ENCODE assay signal across 8 mouse cellular contexts in the genomic region with DNA sequence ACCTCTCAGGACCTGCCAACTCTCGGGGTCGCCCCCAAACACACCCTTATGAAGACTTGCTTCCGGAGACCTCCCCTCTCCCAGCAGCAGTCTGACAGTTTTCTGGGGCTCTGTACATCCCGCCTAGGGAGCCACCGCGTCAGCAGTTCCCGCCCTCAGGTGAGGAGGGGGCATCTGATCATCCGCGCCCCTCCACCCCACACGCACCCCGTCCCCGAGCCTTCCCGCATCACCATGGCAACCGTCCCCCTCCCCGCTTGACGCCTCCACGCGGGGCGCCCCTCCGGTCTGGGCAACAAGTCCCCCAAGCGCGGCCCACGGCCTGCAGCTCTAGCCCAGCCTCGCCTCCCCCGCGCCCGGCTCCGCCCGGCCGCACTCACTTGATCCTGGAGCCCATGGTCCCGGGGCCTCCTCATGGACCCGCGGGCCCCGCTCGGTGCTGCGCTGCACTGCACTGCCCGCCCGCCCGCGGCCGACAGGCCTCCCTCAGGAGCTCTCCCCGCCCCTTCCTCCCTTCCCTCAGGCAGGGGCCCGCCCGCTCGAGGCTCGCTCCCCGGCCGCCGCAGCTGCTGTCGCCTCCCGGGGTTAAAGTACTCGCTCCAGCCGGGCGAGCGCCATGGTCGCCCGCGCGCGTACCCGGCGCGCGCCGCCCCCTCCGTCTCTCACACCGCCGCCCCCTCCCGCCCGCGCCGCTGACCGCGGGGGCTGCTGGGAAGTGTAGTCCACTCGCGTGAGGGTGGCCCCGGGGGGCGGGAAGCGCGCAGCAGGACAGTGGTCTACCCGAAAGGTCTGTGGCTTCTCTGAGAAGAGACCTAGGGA. TPM values are rescaled to one million over a fixed set of nuclear protein-coding genes. Genes with fewer than 3 reads are reported as not detected.
A peak's percentile ranks its signal among the peaks of the same experiment; 100 is the strongest.
DNase-seq lines count a peak whose midpoint lies in the region; ATAC-seq lines count a peak whose summit lies in the region.

Gene Dennd1a, minus strand, starts transcription at position 658 of the 819 bp plus-strand sequence.

- peak; percentile 78 for DNase-seq in adipocyte (ENCODE audit: low spot score)
- peak; percentile 84 for DNase-seq in embryo, embryonic 10 days (ENCODE audit: low spot score)
- peak; percentile 89 for DNase-seq in gastrocnemius, postnatal 14 days
- DNase-seq in left cerebral cortex, postnatal 10 days (ENCODE audit: extremely low spot score in 1 of 2, low spot score in 2 of 2), result peak; percentile 72 to 91
- DNase-seq in right cerebral cortex, postnatal 25 days, result peak; percentile 87
- DNase-seq in urinary bladder, postnatal 4 days (ENCODE audit: low spot score in 2 of 2), result peak; percentile 84 to 85

- ATAC-seq in inflammation-experienced regulatory T-cells, adult 6 months, result peak; percentile 80
- ATAC-seq in megakaryocyte-erythroid progenitor cell, adult 5-6 weeks (replicated peaks; ENCODE audit: low FRiP score, low TSS enrichment, poor library complexity, severe bottlenecking), result peak; percentile 85

- intact Hi-C loops in gastrocnemius, postnatal 14 days (cut with DNase I; ENCODE audit: low total_unique reads), result no loop called here
- intact Hi-C loops in left cerebral cortex, postnatal 10 days (cut with DNase I), result no loop called here

RNA-seq across cellular contexts. Expression of gene Dennd1a, which starts in this region (rescaled TPM):
- total RNA-seq in gastrocnemius, postnatal 14 days (2021), result 10 to 100 TPM; 17.5 to 20.4 TPM
- polyA plus RNA-seq in inflammation-experienced regulatory T-cells, adult 6 months (2017; shearing (Covaris generic)), result 10 to 100 TPM in 2 of 3 experiments, 1 to 10 TPM in 1; 9.3 to 16.0 (median 14.6) TPM
- 10 to 100 TPM; 72.2 to 73.0 TPM for total RNA-seq in left cerebral cortex, postnatal 10 days (2021)
- 28.3 and 37.0 TPM in 2 replicates for total RNA-seq in megakaryocyte-erythroid progenitor cell, adult 5-6 weeks (2014; fragmentation: Nextera tagmentation)
- 17.6 and 34.2 TPM in 2 replicates for total RNA-seq in megakaryocyte-erythroid progenitor cell, adult 5-6 weeks (2017)

Comparison
In these comparisons a context has a peak if more than half of its experiments do, and no peak if none do; other contexts are left out.
1. Peak in every context shown above with its lines: DNase-seq and ATAC-seq.